Mouse (Mus musculus) gastrocnemius, postnatal 14 days (tissue): ENCODE results near the gene Pet117. TPM values are rescaled to one million over a fixed set of nuclear protein-coding genes. Genes with fewer than 3 reads are reported as not detected.
"Not testable (repeated sequence)": the region's sequence is repeated elsewhere in the genome, so short reads cannot be mapped to it uniquely, and the experiment has no call there.

Experiments
- DNase-seq: peaks from one replicate; pipeline ENCODE4 v3.0.0; 2021; ENCODE audit warnings: mixed read lengths
- intact Hi-C: fragments of 180-260 bp; cut with DNase I; formaldehyde crosslinking; loops from one replicate; pipeline ENCODE4 v1.15.1; 2025; ENCODE audit warnings: low total_unique reads
- long read RNA-seq, 2 experiments: library from polyadenylated mRNA; stranded (forward); transcript quantifications; one replicate each; pipeline ENCODE4 v2.0.0; 2021
- total RNA-seq, 2 experiments: library from RNA; stranded (reverse); gene quantifications; 2 replicates each; pipeline ENCODE4 v1.2.3; 2021

Pet117 gene
- total RNA-seq = 1 to 10 TPM; 5.7 to 6.5 TPM
- long read RNA-seq, experiment 1, partial matches to known transcripts = 0 of 1 reads
- long read RNA-seq, experiment 1, other reads (novel, unspliced or antisense) = 0 of 1 reads
- long read RNA-seq, experiment 2, partial matches to known transcripts = 0 of 1 reads
- long read RNA-seq, experiment 2, other reads (novel, unspliced or antisense) = 0 of 1 reads

GRCm38 (mm10) chr2:144368400-144369019, at the start of gene Pet117, which contains the start of gene Kat14:
TSS of gene Pet117 (plus strand) at chr2:144368996.
TSS of gene Kat14 (plus strand) at chr2:144368983.
- intact Hi-C loops = no loop called here
- peak; percentile 97 for DNase-seq

GRCm38 (mm10) chr2:144324218-144324617, 44.6 kb upstream of the Pet117 start:
- no peak for DNase-seq
- intact Hi-C loops = no loop called here

GRCm38 (mm10) chr2:144329451-144329850, 39.3 kb upstream of the Pet117 start:
- no peak for DNase-seq
- intact Hi-C loops = no loop called here

GRCm38 (mm10) chr2:144329937-144330336, 38.9 kb upstream of the Pet117 start:
- no peak for DNase-seq
- intact Hi-C loops = no loop called here

- intact Hi-C loops = no loop called here
- DNase-seq = no peak
Observed at GRCm38 (mm10) chr2:144330352-144330959, 38.3 kb upstream of the Pet117 start.

GRCm38 (mm10) chr2:144330960-144331371, 37.8 kb upstream of the Pet117 start:
- intact Hi-C loops = no loop called here
- peak; percentile 11 for DNase-seq

- intact Hi-C loops = no loop called here
- DNase-seq = no peak
Observed at GRCm38 (mm10) chr2:144331401-144332302, 37.1 kb upstream of the Pet117 start, which contains the start of gene Ovol2. TSS of gene Ovol2 (minus strand) at chr2:144332146.

GRCm38 (mm10) chr2:144332486-144332885, 36.3 kb upstream of the Pet117 start:
- intact Hi-C loops = no loop called here
- no peak for DNase-seq

- intact Hi-C loops = no loop called here
- no peak for DNase-seq
Observed at GRCm38 (mm10) chr2:144333138-144333842, 35.5 kb upstream of the Pet117 start.

GRCm38 (mm10) chr2:144337230-144337629, 31.6 kb upstream of the Pet117 start:
- intact Hi-C loops = no loop called here
- DNase-seq = no peak

GRCm38 (mm10) chr2:144337701-144338100, 31.1 kb upstream of the Pet117 start:
- DNase-seq = no peak
- intact Hi-C loops = no loop called here

GRCm38 (mm10) chr2:144338149-144338548, 30.6 kb upstream of the Pet117 start:
- intact Hi-C loops, DNase-seq: not testable (repeated sequence)

GRCm38 (mm10) chr2:144343158-144343557, 25.6 kb upstream of the Pet117 start:
- intact Hi-C loops = no loop called here
- no peak for DNase-seq

GRCm38 (mm10) chr2:144348525-144348924, 20.3 kb upstream of the Pet117 start:
- no peak for DNase-seq
- intact Hi-C loops = no loop called here

GRCm38 (mm10) chr2:144352843-144353242, 16.0 kb upstream of the Pet117 start:
- no peak for DNase-seq
- intact Hi-C loops = loop anchor here (10.0 kb wide), 1 partner anchor 102 kb away; no protein-coding TSS in a partner anchor

GRCm38 (mm10) chr2:144369020-144369421, 225 bp downstream of the Pet117 start:
- intact Hi-C loops = no loop called here
- peak; percentile 79 for DNase-seq

GRCm38 (mm10) chr2:144369511-144369910, 715 bp downstream of the Pet117 start:
- DNase-seq = no peak

GRCm38 (mm10) chr2:144371566-144371965, 2.8 kb downstream of the Pet117 start:
- intact Hi-C loops = no loop called here
- DNase-seq = no peak

More at GRCm38 (mm10) chr2:144369511-144369910, 715 bp downstream of the Pet117 start:
- intact Hi-C loops = no loop called here

- intact Hi-C loops = no loop called here
- DNase-seq = no peak
Observed at GRCm38 (mm10) chr2:144373063-144373462, 4.3 kb downstream of the Pet117 start.
